Mouse (Mus musculus): ENCODE results near the gene Hist3h2a. TPM values are rescaled to one million over a fixed set of nuclear protein-coding genes. Genes with fewer than 3 reads are reported as not detected.

The Hist3h2a gene
- polyA plus RNA-seq, 1 experiment from 2014 or later = 91.9 TPM

DNA sequence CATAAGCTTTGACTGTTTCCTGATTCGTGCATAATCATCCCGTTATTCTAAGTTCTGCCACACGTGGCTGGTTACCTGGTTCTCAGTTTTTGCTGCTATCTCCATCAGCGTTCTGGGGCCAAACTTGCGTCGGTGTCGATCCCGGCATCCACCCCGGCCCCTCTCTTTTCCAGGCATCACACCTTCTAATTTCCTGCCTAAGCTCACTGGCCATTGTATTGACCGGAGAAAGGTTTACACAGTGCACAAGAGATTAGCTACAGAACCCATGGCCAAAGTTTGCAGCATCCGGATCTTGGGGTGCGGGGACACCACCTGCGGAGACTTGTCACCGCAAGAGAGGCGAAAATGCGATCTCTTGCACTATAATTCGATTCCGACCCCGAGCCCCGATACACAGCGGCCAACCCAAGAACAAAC, 23.1 kb downstream of the Hist3h2a start:
- Histone ChIP-seq H3K36me3 (replicated peaks) (peaks cover 13% of the 10 kb centered on the region), H3K4me1 (peaks cover 42% of the 10 kb centered on the region), H3K4me3 (replicated peaks) (peak overlapping the region; percentile 92), H3K9ac (peak overlapping the region; percentile 94), H3K27ac (peak overlapping the region; percentile 75), H3K4me2 (peak overlapping the region; percentile 99), H3K9me3 (no peaks in the 10 kb centered on the region), H3K27me3 (no peaks in the 10 kb centered on the region)
- under 1% methylated on average over 21 of the region's 21 CpGs for WGBS
- ATAC-seq (ENCODE audit: low FRiP score) = peak; percentile 52; the same call in 1 of the 2 replicates

DNA sequence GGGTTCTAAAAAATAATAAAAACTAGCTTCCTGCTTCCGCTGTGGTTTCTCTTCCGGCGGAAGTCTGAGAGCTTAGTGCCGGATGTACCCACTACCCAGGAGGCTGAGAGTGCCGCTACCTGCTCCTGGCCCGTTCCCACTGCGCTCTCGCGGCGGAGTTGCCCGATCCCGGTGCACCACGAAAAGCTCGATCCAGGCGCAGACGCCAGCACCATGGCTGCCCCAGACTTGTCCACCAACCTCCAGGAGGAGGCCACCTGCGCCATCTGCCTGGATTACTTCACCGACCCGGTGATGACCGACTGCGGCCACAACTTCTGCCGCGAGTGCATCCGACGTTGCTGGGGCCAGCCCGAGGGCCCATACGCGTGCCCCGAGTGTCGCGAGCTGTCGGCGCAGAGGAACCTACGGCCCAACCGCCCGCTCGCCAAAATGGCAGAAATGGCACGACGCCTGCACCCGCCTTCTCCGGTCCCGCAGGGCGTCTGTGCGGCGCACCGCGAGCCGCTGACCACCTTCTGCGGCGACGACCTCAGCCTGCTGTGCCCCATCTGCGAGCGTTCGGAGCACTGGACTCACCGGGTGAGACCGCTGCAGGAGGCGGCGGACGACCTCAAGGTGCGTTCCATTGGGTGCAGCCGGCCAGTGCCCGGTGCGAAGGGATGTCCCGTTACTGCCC, 23.7 kb downstream of the Hist3h2a start, which contains the start of gene Trim11:
Gene Trim11 (plus strand): TSS at position 67 of the 679 bp plus-strand sequence.
- under 1% methylated on average over 64 of the region's 64 CpGs for WGBS

DNA sequence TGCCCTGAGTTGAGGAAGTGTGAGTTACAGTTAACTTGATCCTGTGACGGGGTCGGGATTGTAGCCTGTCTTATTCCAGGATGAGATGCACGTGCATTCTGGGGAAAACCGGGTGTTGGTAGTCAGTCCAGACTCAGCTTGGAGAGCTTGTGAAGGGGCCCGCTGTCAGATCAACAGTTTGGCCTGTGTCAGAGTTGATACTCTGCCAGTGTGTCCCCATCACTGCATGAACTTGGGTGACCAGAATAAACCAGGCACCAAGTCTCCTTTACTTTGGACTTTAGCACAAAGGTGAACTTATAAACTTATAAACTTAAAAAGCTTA, 24.2 kb downstream of the Hist3h2a start:
- no peaks in the 10 kb centered on the region for H3K9me3 ChIP-seq
- peak overlapping the region; percentile 94 for H3K9ac ChIP-seq
- peaks cover 20% of the 10 kb centered on the region for H3K36me3 ChIP-seq (replicated peaks)
- ATAC-seq (ENCODE audit: low FRiP score) = no peak
- peak overlapping the region; percentile 92 for H3K4me3 ChIP-seq (replicated peaks)
- peaks cover 42% of the 10 kb centered on the region for H3K4me1 ChIP-seq
- H3K4me2 ChIP-seq = peak overlapping the region; percentile 99
- no peak overlapping the region for H3K27ac ChIP-seq
- H3K27me3 ChIP-seq = no peaks in the 10 kb centered on the region
- WGBS = 3% methylated on average over 5 of the region's 5 CpGs

More for the DNA sequence above, 23.7 kb downstream of the Hist3h2a start, which contains the start of gene Trim11:
- H3K4me2 ChIP-seq = peak within 1 kb of the TSS; percentile 99
- peak within 1 kb of the TSS; percentile 92 for H3K4me3 ChIP-seq (replicated peaks)
- peak; percentile 80 for ATAC-seq (ENCODE audit: low FRiP score)
- peak within 1 kb of the TSS; percentile 94 for H3K9ac ChIP-seq
- H3K9me3 ChIP-seq = no peaks in the 10 kb centered on the region
- no peaks in the 10 kb centered on the region for H3K27me3 ChIP-seq
- peaks cover 42% of the 10 kb centered on the region for H3K4me1 ChIP-seq
- peak within 1 kb of the TSS; percentile 75 for H3K27ac ChIP-seq
- H3K36me3 ChIP-seq (replicated peaks) = peaks cover 18% of the 10 kb centered on the region

DNA sequence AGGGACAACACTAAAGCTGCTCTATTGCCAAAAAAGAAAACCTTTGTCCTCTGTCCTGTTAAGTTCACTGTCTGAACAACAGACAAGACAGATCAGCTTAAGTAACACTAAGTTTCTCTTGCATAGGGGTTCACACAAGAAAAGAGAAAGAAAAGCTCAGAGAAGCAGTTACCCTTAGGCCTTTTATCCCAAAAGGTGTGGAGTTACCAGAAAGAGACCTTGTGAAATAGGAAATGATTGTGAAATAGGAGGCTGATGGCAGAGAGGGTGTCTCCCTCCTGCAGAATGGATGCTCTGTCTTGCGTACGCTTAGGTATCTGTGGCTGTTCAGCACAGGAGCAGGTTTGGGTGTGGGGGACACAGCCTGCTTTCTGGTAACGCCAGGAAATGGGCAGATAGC, 24.7 kb downstream of the Hist3h2a start:
- no peak for ATAC-seq (ENCODE audit: low FRiP score)
- Histone ChIP-seq H3K27me3 (no peaks in the 10 kb centered on the region), H3K36me3 (replicated peaks) (peaks cover 26% of the 10 kb centered on the region)

DNA sequence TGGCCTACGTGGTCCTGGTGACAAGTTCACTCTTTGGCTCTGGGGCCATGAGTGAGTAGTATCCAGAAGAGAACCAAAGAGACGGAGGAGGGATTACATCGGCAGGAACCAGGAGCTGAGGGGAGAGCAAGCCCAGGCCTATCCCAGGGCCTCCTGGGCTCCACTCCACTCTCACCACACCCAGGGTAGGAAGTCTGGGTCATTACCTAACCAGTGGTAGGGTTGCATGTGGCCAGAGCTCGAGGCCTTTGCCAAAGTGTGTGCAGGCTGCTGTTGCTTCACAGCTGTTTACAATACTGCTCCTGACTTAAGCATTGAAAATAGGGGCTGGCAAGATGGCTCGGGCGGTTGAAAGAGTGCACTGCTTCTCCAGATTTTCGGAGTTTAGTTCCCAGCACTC, 25.2 kb downstream of the Hist3h2a start:
- peak overlapping the region; percentile 94 for H3K9ac ChIP-seq
- ATAC-seq (ENCODE audit: low FRiP score) = no peak
- 86% methylated on average over 7 of the region's 7 CpGs for WGBS

More for the DNA sequence above, 24.7 kb downstream of the Hist3h2a start:
- peaks cover 42% of the 10 kb centered on the region for H3K4me1 ChIP-seq
- WGBS = 92% methylated on average over 3 of the region's 3 CpGs
- peak overlapping the region; percentile 99 for H3K4me2 ChIP-seq
- peak overlapping the region; percentile 92 for H3K4me3 ChIP-seq (replicated peaks)
- H3K9me3 ChIP-seq = no peaks in the 10 kb centered on the region
- H3K27ac ChIP-seq = no peak overlapping the region
- H3K9ac ChIP-seq = peak overlapping the region; percentile 94

DNA sequence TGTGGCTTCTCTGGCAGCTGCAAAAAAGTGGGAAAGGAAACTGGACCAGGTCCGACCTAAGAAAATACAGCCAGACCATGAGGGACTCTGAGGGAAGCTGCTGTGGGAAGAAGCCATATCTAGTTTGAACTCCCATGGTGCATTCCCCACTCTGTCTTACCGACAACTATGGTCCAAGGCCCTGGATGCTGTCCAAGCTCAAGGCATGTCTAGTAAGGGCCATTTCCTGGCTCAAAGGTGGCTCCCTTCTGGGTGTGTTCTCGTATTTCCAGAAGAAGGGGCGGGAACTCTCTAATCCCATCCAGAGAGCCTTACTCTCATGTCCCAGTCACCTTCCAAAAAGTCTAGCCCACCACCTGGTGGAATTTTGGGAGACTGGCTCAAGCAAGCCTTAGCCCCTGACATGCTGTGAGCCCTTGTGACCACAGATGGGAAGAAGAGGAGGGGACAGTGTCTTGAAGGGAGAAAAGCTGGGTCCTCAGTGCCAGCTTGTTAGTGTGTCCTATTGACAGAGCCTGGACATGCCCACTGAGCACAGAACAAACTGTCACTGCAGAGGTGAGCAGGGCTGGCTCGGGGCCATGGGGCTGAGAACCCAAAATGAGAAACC, 26.0 kb downstream of the Hist3h2a start:
- no peak for ATAC-seq (ENCODE audit: low FRiP score)
- WGBS = 68% methylated on average over 5 of the region's 5 CpGs
- no peak overlapping the region for H3K4me2 ChIP-seq

More for the DNA sequence above, 25.2 kb downstream of the Hist3h2a start:
- Histone ChIP-seq H3K27ac (no peak overlapping the region), H3K9me3 (no peaks in the 10 kb centered on the region), H3K4me2 (peak overlapping the region; percentile 99), H3K4me1 (peaks cover 42% of the 10 kb centered on the region), H3K4me3 (replicated peaks) (peak overlapping the region; percentile 92), H3K36me3 (replicated peaks) (peaks cover 29% of the 10 kb centered on the region), H3K27me3 (no peaks in the 10 kb centered on the region)

DNA sequence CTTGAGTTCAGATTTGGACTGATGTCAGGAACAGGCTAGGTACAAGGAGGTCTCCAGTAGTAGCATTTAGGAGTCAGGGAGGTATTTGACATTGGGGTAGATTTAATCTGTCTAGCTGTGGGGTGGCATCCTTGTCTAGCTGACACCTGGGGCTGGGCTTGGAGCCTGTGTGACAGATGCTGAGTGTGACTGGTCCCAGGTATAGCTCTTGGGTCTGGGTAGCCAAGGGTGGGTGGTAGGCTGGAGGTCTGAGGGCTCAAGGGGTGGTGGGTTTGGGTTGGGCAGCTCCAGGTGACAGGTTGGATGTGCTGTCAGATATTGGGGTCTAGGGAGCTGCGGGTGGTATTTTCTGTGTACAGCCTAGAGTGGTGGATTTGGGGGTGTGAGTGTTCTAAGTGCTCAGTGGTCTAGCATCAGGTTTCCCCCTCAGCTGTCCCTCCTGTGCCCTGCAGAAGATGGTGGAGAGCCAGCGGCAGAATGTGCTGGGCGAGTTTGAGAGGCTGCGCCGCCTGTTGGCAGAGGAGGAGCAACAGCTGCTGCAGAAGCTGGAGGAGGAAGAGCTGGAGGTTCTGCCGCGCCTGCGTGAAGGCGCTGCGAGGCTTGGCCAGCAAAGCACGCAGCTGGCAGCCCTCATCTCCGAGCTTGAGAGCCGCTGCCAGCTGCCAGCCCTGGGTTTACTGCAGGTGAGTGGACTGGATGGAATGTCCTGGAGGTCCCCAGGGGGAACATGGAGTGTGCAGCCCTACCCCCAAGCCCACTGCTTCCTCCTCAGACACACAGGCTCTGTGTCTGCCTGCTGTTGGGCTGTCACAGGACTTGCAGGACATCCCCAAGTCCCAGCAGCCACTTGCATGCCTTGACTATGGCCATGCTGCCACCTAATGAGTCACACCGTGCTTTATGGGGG, 27.3 kb downstream of the Hist3h2a start:
- no peak overlapping the region for H3K9ac ChIP-seq
- no peaks in the 10 kb centered on the region for H3K9me3 ChIP-seq
- no peak overlapping the region for H3K4me3 ChIP-seq (replicated peaks)
- peaks cover 32% of the 10 kb centered on the region for H3K4me1 ChIP-seq
- no peak for ATAC-seq (ENCODE audit: low FRiP score)
- no peak overlapping the region for H3K4me2 ChIP-seq
- 72% methylated on average over 14 of the region's 14 CpGs for WGBS
- H3K27me3 ChIP-seq = no peaks in the 10 kb centered on the region
- H3K27ac ChIP-seq = no peak overlapping the region
- H3K36me3 ChIP-seq (replicated peaks) = peaks cover 48% of the 10 kb centered on the region

More for the DNA sequence above, 26.0 kb downstream of the Hist3h2a start:
- no peak overlapping the region for H3K27ac ChIP-seq
- H3K4me3 ChIP-seq (replicated peaks) = no peak overlapping the region
- H3K9ac ChIP-seq = no peak overlapping the region
- no peaks in the 10 kb centered on the region for H3K9me3 ChIP-seq
- peaks cover 35% of the 10 kb centered on the region for H3K36me3 ChIP-seq (replicated peaks)
- H3K27me3 ChIP-seq = no peaks in the 10 kb centered on the region
- peaks cover 39% of the 10 kb centered on the region for H3K4me1 ChIP-seq

DNA sequence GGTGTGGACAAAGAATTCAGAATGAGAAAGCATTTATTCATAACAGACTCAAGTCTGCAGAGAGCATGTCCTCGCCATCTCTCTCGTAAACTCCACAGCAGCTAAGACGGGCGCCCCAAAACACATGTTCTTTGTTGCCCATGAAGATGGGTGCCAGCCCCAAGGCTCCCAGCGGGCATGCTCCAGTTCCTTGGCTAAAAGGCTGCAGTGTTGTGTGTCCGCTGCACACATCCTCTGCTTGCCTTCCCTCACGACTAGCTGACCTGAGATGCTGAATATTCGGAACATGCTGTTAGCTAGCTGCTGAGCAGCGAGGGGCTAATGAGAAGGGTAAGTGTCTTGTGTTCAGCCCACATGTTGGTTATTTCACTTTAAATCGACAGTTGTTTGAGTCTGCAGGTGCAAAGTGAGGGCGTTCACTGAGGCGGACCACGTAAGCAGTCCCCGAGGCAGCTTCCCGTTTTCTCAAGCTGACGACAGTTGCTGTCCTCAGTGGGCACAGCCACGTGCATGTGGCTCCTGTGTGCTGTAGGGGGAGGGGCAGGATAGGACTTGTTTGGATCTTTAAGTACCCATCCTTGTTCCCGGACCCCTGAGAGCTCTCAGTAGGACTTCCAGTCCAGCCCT, 28.1 kb downstream of the Hist3h2a start:
- 92% methylated on average over 18 of the region's 18 CpGs for WGBS
- no peak for ATAC-seq (ENCODE audit: low FRiP score)
- Histone ChIP-seq H3K27me3 (no peaks in the 10 kb centered on the region), H3K4me2 (no peak overlapping the region), H3K4me1 (peaks cover 28% of the 10 kb centered on the region), H3K9me3 (no peaks in the 10 kb centered on the region), H3K27ac (no peak overlapping the region), H3K36me3 (replicated peaks) (peaks cover 55% of the 10 kb centered on the region), H3K9ac (no peak overlapping the region), H3K4me3 (replicated peaks) (no peak overlapping the region)

DNA sequence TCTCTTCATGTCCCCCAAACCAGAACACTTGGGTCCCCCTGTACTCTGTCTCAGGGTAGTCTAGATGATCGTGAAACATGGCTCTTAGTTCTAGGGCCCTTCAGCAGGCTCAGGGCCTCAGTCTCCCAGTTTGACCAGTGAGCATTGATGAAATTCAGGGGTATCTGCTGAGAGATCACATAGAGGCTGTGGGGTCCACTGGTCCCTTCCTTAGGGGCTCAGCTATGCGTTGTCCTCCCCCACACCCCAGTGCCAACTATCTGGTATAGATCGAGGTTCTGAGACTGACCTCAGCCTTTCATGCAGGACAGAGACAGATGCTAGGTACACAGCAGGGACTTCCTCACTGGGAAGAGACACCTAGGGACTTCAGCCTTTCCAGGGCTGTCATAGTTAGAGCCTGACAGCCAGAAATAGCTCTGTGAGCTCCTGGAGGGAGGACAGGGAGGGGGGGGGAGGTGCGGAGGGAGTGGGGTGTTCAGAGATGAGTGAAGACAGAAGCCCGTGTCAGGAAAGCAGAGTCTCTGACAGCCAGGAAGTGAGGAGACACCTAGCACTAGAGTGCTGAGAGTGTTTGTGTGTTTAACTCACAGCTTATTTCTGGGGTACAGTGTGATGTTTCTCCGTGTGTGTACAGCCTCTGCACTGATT, 29.3 kb downstream of the Hist3h2a start:
- Histone ChIP-seq H3K4me1 (peaks cover 24% of the 10 kb centered on the region), H3K36me3 (replicated peaks) (peaks cover 68% of the 10 kb centered on the region), H3K4me3 (replicated peaks) (no peak overlapping the region), H3K27me3 (no peaks in the 10 kb centered on the region), H3K27ac (no peak overlapping the region), H3K4me2 (no peak overlapping the region), H3K9ac (no peak overlapping the region), H3K9me3 (no peaks in the 10 kb centered on the region)
- WGBS = 92% methylated on average over 6 of the region's 6 CpGs
- no peak for ATAC-seq (ENCODE audit: low FRiP score)

DNA sequence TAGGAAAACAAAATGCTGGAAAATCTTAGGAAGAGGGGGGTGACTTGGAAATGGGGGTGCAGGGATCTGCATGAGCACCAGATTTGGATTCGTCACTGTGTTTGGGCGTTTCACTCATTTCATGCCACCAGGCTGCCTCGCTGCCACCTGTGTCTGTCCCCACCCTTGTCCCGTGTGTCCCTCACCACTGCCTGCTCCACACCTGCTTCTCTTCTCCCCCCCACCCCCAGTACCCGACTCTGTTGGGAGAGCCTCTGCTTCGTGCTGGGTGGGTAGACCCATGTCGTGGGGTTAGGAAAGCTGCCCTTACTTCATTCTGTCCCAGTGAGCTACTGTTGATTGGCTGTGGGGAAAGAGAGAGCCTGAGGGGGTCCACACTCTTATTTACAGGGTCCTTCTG, 30.2 kb downstream of the Hist3h2a start:
- WGBS = 94% methylated on average over 7 of the region's 7 CpGs
- H3K27ac ChIP-seq = no peak overlapping the region
- no peak overlapping the region for H3K4me3 ChIP-seq (replicated peaks)
- no peak overlapping the region for H3K9ac ChIP-seq
- peaks cover 15% of the 10 kb centered on the region for H3K4me1 ChIP-seq
- no peak overlapping the region for H3K4me2 ChIP-seq
- H3K36me3 ChIP-seq (replicated peaks) = peaks cover 76% of the 10 kb centered on the region
- no peak for ATAC-seq (ENCODE audit: low FRiP score)
- H3K27me3 ChIP-seq = no peaks in the 10 kb centered on the region
- no peaks in the 10 kb centered on the region for H3K9me3 ChIP-seq

DNA sequence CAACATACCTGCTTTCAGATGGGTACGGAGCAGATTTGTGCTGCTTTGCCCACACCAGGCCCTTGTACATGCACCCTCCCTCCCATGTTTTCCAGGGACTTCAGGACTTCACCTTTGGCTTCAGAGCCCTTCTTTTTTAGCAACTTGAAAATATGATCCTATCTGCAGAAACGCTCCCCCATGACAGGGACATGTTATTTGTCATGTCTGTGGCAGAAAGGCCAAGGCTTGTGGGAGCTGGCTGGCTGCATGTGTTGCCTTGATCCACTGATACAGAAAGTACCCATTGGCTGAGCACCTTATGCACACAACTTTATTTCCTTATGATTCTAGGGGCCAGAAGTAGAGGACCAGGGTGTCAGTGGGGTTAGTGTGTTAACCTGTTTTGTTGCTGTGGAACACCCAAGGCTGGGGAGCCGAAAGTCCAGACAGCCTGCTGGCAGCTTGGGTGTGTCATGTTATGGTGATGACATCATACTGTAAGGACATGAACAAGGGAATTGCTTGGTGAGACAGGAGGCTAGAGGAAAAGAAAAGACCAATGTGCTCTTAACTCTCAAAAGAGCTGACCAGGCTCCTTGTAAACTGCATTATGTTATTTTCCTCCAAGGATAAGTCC, 30.9 kb downstream of the Hist3h2a start:
- Histone ChIP-seq H3K9ac (no peak overlapping the region), H3K36me3 (replicated peaks) (peaks cover 84% of the 10 kb centered on the region), H3K4me1 (peaks cover 8% of the 10 kb centered on the region), H3K4me2 (no peak overlapping the region), H3K9me3 (no peaks in the 10 kb centered on the region), H3K4me3 (replicated peaks) (no peak overlapping the region), H3K27me3 (no peaks in the 10 kb centered on the region), H3K27ac (no peak overlapping the region)
- WGBS = 91% methylated on average over 3 of the region's 3 CpGs
- no peak for ATAC-seq (ENCODE audit: low FRiP score)
